Mouse (Mus musculus): ENCODE results near the gene Htatip2.

DNA sequence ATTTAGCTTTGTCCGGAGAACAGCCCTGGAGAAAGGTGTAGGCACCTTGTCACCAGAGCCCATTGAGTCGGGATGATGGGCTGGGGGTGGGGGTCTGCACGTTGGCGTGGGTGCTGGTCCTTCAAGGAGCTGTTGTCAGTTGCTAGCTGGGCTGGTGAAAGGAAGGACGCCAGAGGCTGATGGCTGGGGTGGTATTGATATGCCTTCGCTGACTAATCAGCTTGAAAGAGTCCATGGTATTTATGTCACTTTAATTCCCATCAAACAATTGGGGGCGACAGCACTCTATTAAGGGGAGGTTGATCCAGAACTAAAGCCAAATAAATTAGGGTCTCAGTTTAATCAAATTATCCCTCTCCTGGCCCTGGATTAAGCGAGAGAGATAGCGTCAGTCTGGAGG lies 9.6 kb downstream of the Htatip2 start:
- no peak for TF ChIP-seq CTCF (IDR thresholded peaks at IDR 0.05; ENCODE audit: low read depth)
- no peak for TF ChIP-seq EP300 (optimal IDR thresholded peaks at IDR 0.05)
